Comparison of ENCODE assay signal across 37 mouse cellular contexts in genomic region chr19:10599648-10600047, GRCm38 (mm10). TPM values are rescaled to one million over a fixed set of nuclear protein-coding genes. Genes with fewer than 3 reads are reported as not detected.
"Had no signal": no experiment of that assay in that cellular context is flagged by ENCODE, and none has a peak within 500 bp of the region (broad histone marks: within the 10 kb centered on the region; RNA-seq: fewer than 3 reads in every experiment).

No protein-coding gene starts in this region.

- H3K36me3 ChIP-seq: heart, embryonic 15.5 days had no signal

- H3K4me3 ChIP-seq: heart, embryonic 10.5 days; heart, embryonic 12.5 days; heart, embryonic 13.5 days; heart, embryonic 15.5 days; hindbrain, embryonic 10.5 days; hindbrain, embryonic 12.5 days; hindbrain, embryonic 13.5 days; hindbrain, embryonic 15.5 days; intestine, embryonic 15.5 days; kidney, embryonic 15.5 days; layer of hippocampus, adult 2 months had no signal

- H3K9ac ChIP-seq: heart, embryonic 12.5 days; heart, embryonic 15.5 days; hindbrain, embryonic 12.5 days; hindbrain, embryonic 13.5 days; hindbrain, embryonic 14.5 days; hindbrain, embryonic 15.5 days; intestine, embryonic 15.5 days; kidney, embryonic 15.5 days had no signal

- DNase-seq: heart, postnatal 10 days; heart, postnatal 14 days; heart, postnatal 36 days; heart, postnatal 4 days; kidney, adult 11 months; kidney, adult 18-20 months; kidney, adult 2 months; kidney, adult 8-10 months; kidney, adult 9 months; kidney, postnatal 10 days; kidney, postnatal 14 days; kidney, postnatal 25 days; kidney, postnatal 36 days; kidney, postnatal 4 days; layer of hippocampus, adult 9-11 months; layer of hippocampus, postnatal 36 days had no signal

- ATAC-seq: hindbrain, embryonic 16.5 days; hindbrain, postnatal 0 days; inflammation-experienced regulatory T-cells, adult 6 months; intestine, embryonic 15.5 days; intestine, embryonic 16.5 days; intestine, postnatal 0 days had no signal

- H3K9me3 ChIP-seq: heart, embryonic 10.5 days; heart, embryonic 12.5 days; heart, embryonic 13.5 days; heart, embryonic 15.5 days; hindbrain, embryonic 10.5 days; hindbrain, embryonic 12.5 days; hindbrain, embryonic 13.5 days; hindbrain, embryonic 15.5 days; intestine, embryonic 15.5 days; kidney, embryonic 15.5 days had no signal

- H3K27me3 ChIP-seq: heart, embryonic 12.5 days; heart, embryonic 13.5 days; heart, embryonic 15.5 days; hindbrain, embryonic 12.5 days; hindbrain, embryonic 13.5 days; hindbrain, embryonic 15.5 days; intestine, embryonic 15.5 days; kidney, embryonic 15.5 days had no signal

- H3K4me2 ChIP-seq: heart, embryonic 11.5 days; heart, embryonic 12.5 days; heart, embryonic 13.5 days; heart, embryonic 15.5 days; hindbrain, embryonic 12.5 days; hindbrain, embryonic 13.5 days; hindbrain, embryonic 14.5 days; hindbrain, embryonic 15.5 days; intestine, embryonic 15.5 days; kidney, embryonic 15.5 days had no signal

- H3K27ac ChIP-seq: heart, embryonic 10.5 days; heart, embryonic 13.5 days; heart, embryonic 15.5 days; hindbrain, embryonic 10.5 days; hindbrain, embryonic 12.5 days; hindbrain, embryonic 13.5 days; hindbrain, embryonic 14.5 days; hindbrain, embryonic 15.5 days; hindbrain, postnatal 0 days; intestine, embryonic 15.5 days; kidney, embryonic 15.5 days; kidney, postnatal 0 days; layer of hippocampus, adult 2 months had no signal

RNA-seq across cellular contexts. Expression of gene Vwce, which starts 34.4 kb away (rescaled TPM):
- total RNA-seq: heart, postnatal 25 days; heart, postnatal 36 days; hematopoietic stem cell, adult 5-6 weeks had no signal
